Mouse (Mus musculus): ENCODE results near the gene Rbfox2.

The Rbfox2 gene

DNA sequence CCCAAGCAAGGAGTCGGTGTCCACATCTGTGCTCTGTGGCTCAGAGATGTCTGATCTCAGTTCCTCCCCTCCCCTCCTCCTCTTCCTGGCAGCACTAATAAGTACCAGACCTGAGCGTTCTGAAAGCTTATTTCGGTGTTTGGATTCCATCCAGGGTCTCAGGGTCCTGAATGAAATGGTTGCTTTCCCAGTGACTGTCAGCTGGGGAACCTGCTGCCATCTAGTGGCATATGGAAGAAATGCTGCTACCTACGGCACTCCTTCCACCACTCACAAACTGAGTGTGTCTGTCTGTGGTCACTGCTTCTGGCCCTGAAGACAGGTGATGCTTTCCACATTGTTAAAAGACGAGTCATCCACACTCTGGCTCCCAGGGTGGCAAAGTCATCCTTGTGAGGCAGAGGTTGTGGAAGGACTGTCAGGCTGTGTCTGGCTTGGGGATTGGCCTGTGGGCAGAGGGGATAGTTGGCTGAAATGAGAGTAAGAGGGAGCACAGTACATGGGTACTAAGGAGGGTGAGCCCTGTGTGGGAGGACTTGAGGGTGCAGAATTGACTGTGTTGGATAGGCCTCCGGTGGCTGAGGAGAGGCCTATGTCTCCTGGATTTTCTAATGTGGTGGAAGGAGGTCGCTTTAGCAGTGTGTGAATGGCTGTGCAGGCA is 277.3 kb downstream of the Rbfox2 start:
- in situ Hi-C loops (cut with MboI) = no loop called here

Data from mature B cell (primary cell).